Mouse (Mus musculus) gastrocnemius, adult 18-20 months (tissue): ENCODE measurements around the gene Atp6v1c2. TPM values are rescaled to one million over a fixed set of nuclear protein-coding genes. Genes with fewer than 3 reads are reported as not detected.
A peak's percentile ranks its signal among the peaks of the same experiment; 100 is the strongest.

ENCODE experiments used
- DNase-seq: peaks from one replicate; pipeline ENCODE4 v3.0.0; 2021; ENCODE audit warnings: low spot score
- total RNA-seq, 2 experiments: library from RNA; stranded (reverse); gene quantifications; 2 replicates each; pipeline ENCODE4 v1.2.3; 2021

Atp6v1c2 gene
- total RNA-seq, 2 experiments from 2014 or later: not detected

DNA sequence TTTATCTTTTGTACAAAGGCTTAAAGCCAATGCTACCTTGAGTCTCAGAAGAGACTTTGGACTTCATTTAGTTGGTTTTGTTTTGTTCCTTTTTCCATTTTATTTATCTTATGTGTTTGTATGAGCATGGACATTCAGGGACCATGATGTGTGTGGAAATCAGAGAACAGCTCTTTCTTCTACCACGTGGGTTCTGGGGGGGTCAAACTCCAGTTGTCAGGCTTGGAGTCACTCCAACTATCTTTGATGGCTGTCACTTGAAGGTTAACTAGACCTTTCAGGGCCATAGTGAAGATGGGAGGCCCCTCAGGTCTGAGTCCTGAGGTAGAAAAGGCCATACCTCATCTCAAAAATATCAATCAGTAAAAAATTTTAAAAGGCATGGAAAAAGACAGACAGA, 4.3 kb upstream of the Atp6v1c2 start:
- DNase-seq: no peak

DNA sequence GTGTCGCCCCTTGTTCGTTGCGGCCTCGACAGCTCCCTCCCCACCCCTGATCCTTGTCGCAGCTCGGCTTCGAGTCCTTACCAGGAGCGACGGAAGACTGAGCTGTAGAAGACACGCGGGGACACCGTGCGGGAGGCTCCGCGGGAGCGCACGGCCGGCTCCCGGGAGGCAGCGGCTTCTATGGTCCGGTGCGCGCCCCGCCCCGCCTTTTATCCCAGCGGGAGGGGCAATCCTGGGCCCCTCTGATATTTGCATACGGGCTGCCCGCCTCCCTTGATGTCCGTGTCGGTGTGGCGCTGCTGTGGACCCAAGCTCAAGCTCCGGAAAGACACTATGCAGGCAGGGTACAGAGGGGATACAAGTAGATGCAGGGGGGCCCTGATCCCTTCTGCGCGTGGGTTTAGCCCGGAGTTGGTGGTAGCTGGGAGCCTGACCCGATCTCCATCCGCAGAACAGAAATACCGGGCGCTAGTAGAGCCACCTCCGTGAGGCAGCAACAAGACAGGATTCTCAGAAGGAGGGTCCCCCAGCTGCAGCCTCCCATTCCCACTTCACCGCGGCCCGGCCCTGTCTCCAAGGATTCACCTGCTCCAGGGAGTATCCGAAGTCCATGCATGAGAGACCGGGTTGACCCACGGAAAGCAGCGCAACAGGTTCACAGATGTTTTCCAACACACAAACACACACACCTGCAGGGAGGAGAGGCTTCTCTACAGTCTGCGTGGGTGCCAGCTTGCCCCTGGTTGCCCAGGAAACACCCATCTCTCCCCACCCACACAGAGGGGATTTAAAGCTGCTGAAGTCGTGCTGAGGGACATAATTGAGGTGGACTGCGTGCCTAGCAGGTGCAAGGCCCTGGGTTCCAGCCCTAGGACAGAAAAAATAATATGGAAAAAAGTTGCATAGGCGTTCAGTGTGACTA, 4.3 kb downstream of the Atp6v1c2 start:
- no peak for DNase-seq

DNA sequence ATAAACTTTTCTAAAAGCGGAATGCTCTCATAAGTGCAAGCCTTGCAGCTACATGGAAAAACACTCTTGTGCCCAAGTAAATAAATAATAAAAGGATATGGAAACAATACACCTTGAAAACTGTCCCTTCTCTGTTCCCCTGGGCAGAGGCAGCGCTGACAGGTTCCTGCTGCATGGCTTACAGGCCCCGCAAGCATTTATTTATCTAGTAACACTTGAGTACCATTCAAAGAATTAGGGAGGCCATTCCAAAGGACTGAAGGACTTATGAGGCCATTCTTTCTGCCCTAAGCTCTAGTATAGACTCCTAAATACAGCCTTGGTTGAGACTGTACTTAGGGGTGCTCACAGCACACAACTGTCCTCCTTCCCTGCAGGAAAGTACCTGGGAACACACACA, 10.7 kb downstream of the Atp6v1c2 start:
- no peak for DNase-seq

DNA sequence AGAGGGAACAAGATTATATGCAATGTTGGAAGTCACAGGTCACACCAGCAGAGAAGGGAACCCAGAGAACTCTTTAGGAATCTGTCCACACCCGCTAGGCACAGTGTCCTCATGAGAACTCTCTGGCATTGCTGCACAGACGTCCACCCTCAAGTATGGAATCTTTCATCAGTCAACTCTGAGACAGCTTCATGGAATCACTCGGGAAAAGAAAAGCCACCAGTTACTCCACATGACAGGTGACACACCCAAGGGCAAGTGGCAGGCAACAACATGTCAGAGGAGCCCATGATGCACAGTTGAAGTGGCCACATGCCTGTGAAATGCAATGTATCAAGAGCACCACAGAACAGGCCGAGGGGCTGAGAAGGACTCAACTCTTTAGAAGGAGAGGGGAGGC, 11.2 kb downstream of the Atp6v1c2 start:
- DNase-seq: no peak

DNA sequence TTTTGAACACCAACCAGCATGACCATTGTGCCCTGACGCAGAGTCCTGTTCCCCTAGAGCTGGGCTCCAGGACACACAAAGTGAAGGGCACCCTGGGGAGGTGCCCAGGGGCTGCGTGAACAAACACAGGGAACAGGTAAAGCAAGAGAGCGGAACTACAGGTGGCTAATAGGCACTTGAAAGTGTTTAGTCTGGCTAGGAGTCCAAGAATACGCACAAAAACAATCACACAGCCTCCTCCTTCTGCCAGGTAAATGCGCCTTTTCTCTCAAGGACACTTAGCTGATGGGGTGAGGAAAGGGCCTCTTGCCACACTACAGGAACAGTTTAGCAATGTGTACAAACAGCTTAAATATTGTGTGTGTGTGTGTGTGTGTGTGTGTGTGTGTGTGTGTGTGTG, 13.1 kb downstream of the Atp6v1c2 start:
- no peak for DNase-seq

DNA sequence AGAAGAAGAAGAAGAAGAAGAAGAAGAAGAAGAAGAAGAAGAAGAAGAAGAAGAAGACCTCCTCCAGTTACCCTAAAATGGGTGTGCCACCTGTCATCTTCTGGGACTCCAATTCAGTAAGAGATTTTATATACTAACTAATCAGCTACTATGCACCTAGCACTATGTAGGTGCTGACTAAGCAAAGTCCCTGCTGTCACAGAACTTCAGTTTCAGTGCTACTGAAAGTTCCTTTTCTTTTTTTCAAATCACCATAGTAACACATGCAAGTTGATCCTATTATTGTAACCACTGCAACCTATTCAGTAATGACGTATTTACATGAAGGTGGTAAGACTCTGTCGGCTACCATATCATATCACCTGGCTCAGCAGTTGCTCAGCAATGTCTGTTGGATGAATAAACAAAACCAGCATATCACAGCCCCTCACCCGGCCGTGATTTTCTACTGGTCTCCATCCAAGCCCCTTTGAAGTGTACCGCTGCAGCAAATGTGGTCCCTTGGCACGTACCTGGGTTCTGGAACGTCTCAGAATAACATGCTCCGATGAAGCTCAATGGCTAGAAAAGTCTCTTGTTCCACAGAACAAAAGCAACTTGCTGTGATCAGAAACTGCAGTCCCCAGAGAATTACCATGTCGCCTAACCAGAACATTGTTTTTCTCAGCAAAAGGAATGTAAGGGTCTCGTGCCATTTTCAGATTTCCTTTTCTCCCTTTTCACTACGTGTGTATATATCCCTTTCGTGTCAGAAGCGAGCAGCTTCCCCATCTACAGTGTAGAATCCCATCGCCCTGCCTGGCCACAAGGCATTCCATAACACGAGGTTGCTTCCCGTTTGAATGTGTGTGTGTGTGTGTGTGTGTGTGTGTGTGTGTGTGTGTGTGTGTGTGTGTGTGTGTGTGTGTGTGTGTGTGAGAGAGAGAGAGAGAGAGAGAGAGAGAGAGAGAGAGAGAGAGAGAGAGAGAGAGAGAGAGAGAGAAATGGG, 18.0 kb downstream of the Atp6v1c2 start:
- DNase-seq: no peak

DNA sequence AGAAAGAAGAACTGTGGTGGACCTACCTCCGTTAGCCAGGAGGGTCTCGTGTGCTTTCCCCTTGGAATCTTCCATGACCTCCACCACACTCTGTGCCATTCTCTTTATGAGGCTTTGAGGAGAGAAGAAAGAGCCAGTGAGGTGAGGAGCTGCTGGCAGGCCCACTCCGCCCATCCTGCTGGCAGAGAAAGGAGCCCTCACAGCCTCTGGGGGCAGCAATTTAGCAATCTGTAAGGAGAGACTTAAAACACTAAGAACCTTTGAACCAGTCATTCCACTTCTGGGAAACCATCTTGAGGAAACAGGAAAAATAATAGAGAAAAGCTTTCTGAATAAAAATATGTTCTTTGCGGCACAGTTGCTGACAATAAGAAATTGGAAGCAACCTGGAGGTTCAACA, 20.9 kb downstream of the Atp6v1c2 start:
- no peak for DNase-seq

DNA sequence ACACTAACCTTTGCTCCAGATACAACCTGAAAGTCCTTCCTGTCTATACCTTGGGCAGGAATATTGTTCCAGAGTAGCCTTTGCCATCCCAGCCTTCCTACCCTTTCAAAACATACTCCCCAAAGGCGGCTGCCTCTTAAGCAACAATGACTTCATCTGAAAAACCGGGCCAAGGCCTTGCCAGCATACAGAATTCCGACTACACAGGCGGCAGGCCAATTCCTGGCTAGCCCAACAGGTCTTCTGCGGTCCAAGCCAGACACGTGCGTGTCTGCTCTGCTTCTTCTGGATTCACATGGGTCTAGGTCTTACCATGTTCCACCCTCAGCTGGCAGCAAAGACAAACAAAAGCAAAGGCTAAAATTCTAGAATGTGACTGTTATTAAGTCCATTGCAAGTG, 23.7 kb downstream of the Atp6v1c2 start:
- no peak for DNase-seq

DNA sequence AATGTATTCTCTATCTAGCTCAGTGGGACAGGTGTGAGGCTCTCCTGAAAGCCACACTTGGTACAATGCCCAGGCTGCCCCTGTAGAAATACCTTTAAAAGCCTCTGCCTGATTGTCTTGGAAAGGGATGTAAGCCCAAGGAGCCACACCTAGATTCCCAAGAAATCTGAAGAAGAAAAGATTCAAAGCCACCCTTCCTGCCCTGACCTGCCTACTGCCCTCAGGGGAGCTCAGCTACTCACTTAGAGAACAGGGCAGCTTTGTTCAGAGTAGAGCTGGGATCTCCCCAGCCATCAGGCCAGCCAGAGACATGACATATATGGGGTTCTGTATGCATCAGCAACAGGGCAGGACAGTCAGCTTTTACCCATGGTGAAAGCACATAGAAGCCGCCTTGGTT, 29.3 kb downstream of the Atp6v1c2 start:
- DNase-seq: no peak

DNA sequence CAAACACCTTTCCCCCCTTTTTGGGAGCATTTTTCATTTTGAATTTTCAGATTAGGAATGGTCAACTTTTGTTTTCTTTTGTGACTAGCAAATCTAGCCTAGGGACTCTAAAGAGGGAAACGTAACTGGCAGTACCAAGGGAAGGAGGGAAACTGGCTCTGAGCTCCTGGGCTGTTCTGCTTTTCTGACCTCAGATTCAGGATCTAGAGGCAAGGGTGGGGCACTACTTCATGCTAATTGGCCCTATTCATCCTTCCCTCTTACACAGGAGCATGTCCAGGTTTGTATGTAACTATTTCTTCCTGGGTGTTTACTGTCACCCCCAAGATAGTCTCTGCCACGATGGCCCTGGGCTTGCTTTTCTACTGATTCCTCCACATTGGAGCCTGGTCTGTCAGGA, 32.3 kb downstream of the Atp6v1c2 start:
- no peak for DNase-seq

DNA sequence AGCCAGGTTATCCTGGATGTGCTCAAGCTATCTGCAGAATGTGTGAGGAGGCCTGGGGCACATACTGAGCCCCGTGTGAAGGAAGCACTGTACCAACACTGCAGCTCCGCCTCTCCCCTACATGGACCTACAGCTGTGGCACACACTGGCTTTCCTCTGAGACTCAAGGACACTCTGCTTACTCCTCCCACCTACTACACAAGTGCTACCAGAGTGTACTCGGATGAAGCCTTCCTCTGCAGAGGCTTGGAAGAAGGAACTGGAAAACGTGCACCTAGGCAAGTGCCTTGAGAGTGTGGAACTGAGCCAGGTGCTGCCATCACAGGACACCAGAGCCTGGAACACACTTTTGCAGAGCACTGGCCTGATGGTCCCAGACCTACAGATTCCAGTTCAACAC, 38.6 kb downstream of the Atp6v1c2 start:
- DNase-seq: no peak

DNA sequence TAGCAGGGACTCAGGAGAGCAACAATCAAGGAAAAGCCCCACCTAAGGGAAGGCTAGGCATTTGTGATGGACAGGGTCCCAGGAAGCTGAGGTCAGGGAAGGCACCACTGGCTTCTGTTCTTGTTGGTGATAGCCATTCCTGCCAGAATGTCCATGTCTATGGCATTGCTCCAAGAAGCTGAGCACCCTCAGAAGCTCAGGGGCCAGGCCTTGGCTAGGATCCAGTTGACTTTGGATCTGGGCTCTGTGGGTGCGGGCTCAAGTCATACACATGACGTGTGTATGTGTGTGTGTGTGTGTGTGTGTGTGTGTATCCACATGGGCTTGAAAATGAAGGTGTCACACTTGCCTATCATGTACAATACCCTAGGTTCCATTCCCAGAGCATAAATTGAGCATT, 39.2 kb downstream of the Atp6v1c2 start:
- no peak for DNase-seq

DNA sequence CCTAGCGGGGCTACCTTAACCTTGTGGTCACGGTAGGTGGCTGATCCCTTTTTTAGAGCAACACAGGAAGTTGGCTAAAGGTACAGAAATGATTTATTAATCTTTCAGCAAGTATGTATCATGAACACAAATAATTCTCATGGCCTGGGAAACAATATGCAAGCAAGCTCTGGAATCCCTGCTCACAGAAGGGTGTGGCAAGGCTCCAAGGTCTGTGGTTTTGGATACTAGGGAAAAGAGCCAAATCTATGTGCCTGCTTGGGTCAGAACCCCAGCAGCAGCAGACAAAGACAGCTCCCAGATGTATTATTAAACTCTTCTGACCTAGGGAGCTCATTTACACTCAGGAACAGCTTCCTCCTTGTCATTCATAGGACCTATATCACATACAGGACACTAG, 40.1 kb downstream of the Atp6v1c2 start:
- DNase-seq: no peak

DNA sequence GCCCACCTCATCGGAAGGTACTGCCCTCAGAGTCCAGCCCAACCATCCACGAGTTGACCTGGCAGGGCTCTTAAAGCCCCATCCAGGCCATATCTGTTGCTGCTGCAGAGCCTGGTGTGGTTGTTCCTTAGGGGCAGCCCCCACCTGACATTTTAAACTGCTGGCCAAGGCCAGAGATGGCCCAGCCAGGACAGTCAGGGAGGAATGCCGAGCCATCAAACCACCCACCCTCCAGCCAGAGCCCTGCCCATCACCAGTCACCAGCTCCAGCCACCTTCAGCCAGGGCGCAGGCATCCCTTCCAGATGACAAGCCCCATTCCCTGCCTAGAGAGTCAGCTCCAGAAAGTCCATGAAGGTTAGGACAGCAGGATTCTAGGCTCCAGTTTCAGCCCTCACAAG, 40.7 kb downstream of the Atp6v1c2 start:
- no peak for DNase-seq

DNA sequence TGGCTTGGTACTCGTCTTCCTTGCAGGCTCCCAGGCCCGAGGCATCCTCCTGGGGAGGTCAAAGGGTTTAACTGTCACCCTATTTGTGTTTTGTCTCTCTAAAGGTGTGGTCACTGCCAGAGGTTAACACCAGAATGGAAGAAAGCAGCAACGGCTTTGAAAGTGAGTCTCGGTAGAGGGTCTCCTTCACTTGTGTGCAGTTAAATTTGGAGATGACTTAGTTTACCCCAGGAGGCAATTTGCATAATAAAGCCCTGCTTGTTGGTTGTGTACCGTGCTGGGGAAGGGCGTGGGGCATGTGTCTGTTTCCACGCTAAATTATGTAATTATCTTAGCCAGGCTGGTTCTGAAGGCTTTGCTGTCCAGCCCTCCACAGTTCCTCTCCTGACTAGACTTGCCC, 55.3 kb downstream of the Atp6v1c2 start:
- no peak for DNase-seq

DNA sequence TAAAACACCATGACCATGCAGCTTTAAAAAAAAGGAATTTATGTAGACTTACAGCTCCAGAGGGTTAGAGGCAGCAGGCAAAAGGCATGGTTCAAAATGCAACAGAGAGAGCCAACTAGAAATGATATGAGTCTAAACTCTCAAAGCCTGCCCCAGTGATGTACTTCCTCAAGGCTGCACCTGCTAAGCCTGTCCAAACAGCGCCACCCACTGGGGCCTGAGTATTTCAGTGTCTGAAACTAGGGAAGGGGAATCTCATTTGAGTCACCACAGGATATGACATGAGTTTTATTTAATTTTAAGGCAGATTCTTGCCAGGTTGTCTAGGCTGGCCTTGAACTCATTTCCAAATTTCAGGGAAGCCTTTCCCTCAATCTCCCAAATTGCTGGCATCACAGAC, 57.9 kb downstream of the Atp6v1c2 start:
- DNase-seq: no peak

DNA sequence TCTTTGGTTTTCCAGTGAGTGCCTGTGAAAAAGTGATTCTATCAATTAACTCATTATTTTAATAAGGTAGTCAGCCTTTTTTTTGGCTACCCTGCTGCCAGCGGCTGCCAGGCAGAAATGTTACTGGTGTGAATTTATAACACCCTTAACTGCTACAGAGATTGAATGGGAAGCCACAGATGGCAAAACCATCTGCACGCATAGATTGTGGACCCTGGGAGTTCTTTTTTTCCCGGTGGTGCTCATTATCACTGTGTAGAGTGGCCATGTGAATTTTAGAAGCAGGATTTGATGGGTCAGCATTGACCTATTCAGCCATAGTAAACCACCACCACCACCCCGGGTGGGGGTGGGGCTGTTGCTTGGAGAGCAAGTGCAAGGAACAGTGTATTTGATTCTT, 61.8 kb downstream of the Atp6v1c2 start:
- DNase-seq: no peak

DNA sequence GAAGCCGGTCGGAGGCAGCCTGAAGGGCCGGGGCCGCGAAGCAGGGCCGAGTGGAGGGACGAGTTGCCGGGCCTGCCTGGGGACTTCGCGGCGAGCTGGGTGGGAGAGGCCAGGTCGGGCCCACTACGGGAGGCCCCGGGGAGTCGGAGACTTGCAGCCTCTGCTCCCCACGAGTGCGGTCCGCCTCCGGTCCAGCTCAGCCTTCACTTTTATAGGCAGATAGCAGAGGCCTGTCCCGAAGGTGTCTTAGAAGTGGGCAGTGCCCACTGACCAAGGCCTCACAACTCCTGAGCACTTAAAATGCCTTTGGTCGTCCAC, 62.5 kb downstream of the Atp6v1c2 start:
- no peak for DNase-seq

DNA sequence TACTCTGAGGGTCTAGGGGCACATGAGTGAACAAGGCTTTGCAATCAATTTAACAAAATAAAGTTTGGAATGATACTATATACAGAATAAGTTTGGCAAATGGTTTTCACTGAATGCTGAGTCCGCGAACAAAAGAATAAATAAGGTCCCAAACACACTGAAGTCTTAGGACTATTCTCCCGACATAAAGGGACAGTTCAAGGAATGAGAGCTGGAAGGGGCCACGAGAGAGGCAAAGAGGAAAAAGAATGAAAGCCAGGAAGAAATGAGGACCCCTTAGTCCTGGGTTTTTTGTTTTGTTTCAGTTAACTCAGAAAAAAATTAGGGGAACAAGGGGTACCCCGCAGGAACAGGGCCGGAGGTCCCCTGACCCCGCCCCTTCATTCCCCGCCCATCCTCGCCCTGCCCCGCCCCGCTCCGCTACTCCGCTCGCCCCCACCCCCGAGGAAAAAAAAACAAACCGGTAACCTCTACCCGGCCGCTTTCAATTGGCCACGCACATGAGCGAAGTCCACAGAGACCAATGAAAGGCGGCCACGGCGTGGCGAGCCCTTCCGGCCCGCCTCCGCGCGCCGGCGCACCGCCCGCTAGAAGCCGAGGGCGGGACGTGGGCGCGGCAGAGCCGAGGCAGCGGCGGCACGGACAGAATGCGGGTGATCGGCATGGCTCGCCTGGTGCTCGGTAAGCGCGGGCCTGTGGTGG, 63.0 kb downstream of the Atp6v1c2 start, which contains the start of gene Pdia6:
Gene Pdia6 (plus strand): TSS at position 575 of the 702 bp plus-strand sequence.
- peak; percentile 90 for DNase-seq

DNA sequence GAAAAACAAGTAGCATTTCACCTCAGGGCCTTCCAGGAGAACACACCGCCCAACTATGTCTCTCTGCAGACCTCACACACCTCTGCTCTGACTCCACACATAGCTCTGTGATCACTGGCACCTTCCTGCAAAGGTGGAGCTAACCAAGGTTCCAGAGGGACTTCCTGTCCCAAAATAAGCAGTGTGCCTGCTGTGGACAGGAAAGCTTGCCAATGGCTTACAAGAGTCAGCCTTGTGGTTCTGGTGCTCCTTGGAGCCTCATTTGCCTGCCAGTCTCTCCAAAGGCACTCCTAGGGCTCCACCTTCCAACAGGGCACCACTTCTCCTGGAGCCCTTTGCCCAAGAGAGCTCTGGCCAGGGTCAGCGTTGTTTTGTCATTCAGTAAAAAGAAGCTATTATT, 64.3 kb downstream of the Atp6v1c2 start:
- DNase-seq: no peak

DNA sequence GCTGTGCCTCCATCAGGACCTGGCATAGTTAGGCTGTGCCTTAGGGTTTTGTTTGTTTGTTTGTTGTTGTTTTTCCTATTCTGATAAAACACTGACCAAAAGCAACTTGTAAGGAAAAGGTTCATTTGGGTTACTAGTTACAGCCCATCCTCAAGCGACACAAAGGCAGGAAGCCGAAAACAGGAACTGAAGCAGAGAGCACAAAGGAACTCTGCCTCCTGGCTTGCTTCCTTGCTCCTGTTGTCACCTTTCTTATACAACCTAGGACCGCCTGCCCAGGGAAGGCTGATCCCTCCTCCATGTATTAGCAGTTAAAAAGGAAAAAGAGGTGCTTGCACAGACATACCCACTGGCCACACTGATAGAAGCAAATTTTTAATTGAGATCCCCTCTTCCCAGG, 65.3 kb downstream of the Atp6v1c2 start:
- DNase-seq: no peak

DNA sequence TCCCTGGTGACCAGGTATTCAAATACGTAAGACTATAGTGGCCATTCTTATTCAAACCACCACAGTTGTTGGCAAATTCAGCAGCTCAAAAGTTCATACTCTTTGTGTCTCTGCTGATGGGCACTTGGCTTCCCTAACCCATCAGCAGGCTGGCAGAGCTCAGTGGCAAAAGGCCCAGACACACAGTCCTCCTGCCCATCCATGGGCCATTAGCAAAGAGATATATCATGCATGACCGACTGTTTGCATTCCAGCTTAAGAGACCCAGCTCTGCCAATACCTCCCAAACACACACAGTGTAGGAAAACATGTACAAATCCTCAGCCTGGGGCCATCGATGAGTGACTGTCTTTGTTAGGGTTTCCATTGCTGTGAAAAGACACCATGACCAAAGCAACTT, 68.2 kb downstream of the Atp6v1c2 start:
- DNase-seq: no peak
